Mouse (Mus musculus) hindbrain, embryonic 16.5 days (tissue): Measurements from ENCODE around the gene Best3. TPM values are rescaled to one million over a fixed set of nuclear protein-coding genes. Genes with fewer than 3 reads are reported as not detected.

Experiments used
- ATAC-seq: fragments of 200-750 bp; cut with Nextera tagmentation; 2 replicates; pipeline ENCODE4 v1.8.0; 2017; ENCODE audit warnings: moderate TSS enrichment, moderate library complexity
- H3K27ac ChIP-seq: fragments of 300-500 bp; sonication (generic); 2 replicates; pipeline ENCODE4 v1.5.1; 2014; ENCODE audit warnings: low read depth, mild to moderate bottlenecking, control low read depth, low read length, moderate library complexity
- H3K27me3 ChIP-seq: fragments of 300-500 bp; sonication (generic); replicated peaks from 2 replicates; pipeline ENCODE4 v1.6.1; 2014; ENCODE audit warnings: low read length; ENCODE audit not compliant: control insufficient read depth, insufficient read depth
- H3K36me3 ChIP-seq: fragments of 300-500 bp; sonication (generic); 2 replicates; pipeline ENCODE4 v1.6.1; 2014; ENCODE audit warnings: mild to moderate bottlenecking, low read length, moderate library complexity, mixed read lengths; ENCODE audit not compliant: control insufficient read depth, insufficient read depth
- H3K4me1 ChIP-seq: fragments of 300-500 bp; sonication (generic); 2 replicates; pipeline ENCODE4 v1.6.1; 2014; ENCODE audit warnings: low read depth, low read length; ENCODE audit not compliant: control insufficient read depth, insufficient read depth
- H3K4me2 ChIP-seq: fragments of 300-500 bp; sonication (generic); 2 replicates; pipeline ENCODE4 v1.6.1; 2014; ENCODE audit warnings: mild to moderate bottlenecking, low read length, control low read depth, moderate library complexity
- H3K4me3 ChIP-seq: fragments of 300-500 bp; sonication (generic); 2 replicates; pipeline ENCODE4 v1.5.1; 2014; ENCODE audit warnings: mild to moderate bottlenecking, low read length, control low read depth, moderate library complexity
- H3K9ac ChIP-seq: fragments of 300-500 bp; sonication (generic); 2 replicates; pipeline ENCODE4 v1.6.1; 2014; ENCODE audit warnings: low read depth, mild to moderate bottlenecking, control low read depth, low read length, moderate library complexity
- H3K9me3 ChIP-seq: fragments of 300-500 bp; sonication (generic); 2 replicates; pipeline ENCODE4 v1.6.1; 2014; ENCODE audit warnings: mild to moderate bottlenecking, low read length, moderate library complexity; ENCODE audit not compliant: control insufficient read depth
- WGBS: fragments of 180-500 bp; shearing (Covaris S2); extraction: QIAGEN DNeasy Blood & Tissue Kit; methylation state at CpG from one replicate; pipeline ENCODE4 v1.1.7; 2014; 5-methylcytosine and 5-hydroxymethylcytosine counted together
- polyA plus RNA-seq: library from polyadenylated mRNA; unstranded; fragments of >200 nt; fragmentation: Nextera tagmentation; extraction: Ambion mirVana; gene quantifications from 2 replicates; pipeline ENCODE4 v1.2.1, GENCODE M21; 2015

The Best3 gene
- polyA plus RNA-seq, 1 experiment from 2014 or later = 0.16 TPM

GRCm38 (mm10) chr10:117063254-117064021 is 77.3 kb downstream of the Best3 start, which contains the start of gene Cct2:
Cct2 (minus strand) TSS chr10:117063814.
- Histone ChIP-seq H3K9ac (peak within 1 kb of the TSS; percentile 76), H3K27ac (peak within 1 kb of the TSS; percentile 78), H3K4me3 (peak within 1 kb of the TSS; percentile 73), H3K27me3 (no peaks in the 10 kb centered on the region), H3K4me2 (peak within 1 kb of the TSS; percentile 64), H3K9me3 (no peaks in the 10 kb centered on the region), H3K4me1 (peaks cover 4% of the 10 kb centered on the region), H3K36me3 (peaks cover 32% of the 10 kb centered on the region)
- WGBS = under 1% methylated on average over 61 of the region's 68 CpGs
- ATAC-seq = peak; percentile 93

- H3K9ac ChIP-seq = peak overlapping the region; percentile 56; the same call in 1 of the 2 replicates
- WGBS = 4% methylated on average over 7 of the region's 7 CpGs
- peak; percentile 51 for ATAC-seq
Measured at GRCm38 (mm10) chr10:117064076-117064475, 78.0 kb downstream of the Best3 start.

GRCm38 (mm10) chr10:117069109-117069508 is 83.0 kb downstream of the Best3 start:
- no peak for ATAC-seq
- WGBS = 96% methylated on average over 3 of the region's 3 CpGs
- peaks cover 12% of the 10 kb centered on the region for H3K36me3 ChIP-seq
- H3K27me3 ChIP-seq = no peaks in the 10 kb centered on the region
- no peak overlapping the region for H3K4me3 ChIP-seq
- H3K4me2 ChIP-seq = no peak overlapping the region
- no peak overlapping the region for H3K27ac ChIP-seq
- no peaks in the 10 kb centered on the region for H3K4me1 ChIP-seq
- no peaks in the 10 kb centered on the region for H3K9me3 ChIP-seq
- H3K9ac ChIP-seq = no peak overlapping the region

More at GRCm38 (mm10) chr10:117064076-117064475, 78.0 kb downstream of the Best3 start:
- peak overlapping the region; percentile 75 for H3K27ac ChIP-seq
- peaks cover 27% of the 10 kb centered on the region for H3K36me3 ChIP-seq
- peak overlapping the region; percentile 73 for H3K4me3 ChIP-seq
- peak overlapping the region; percentile 64 for H3K4me2 ChIP-seq
- H3K27me3 ChIP-seq = no peaks in the 10 kb centered on the region
- H3K4me1 ChIP-seq = no peaks in the 10 kb centered on the region
- H3K9me3 ChIP-seq = no peaks in the 10 kb centered on the region

GRCm38 (mm10) chr10:117072191-117072888 is 86.2 kb downstream of the Best3 start:
- Histone ChIP-seq H3K4me1 (no peaks in the 10 kb centered on the region), H3K27me3 (no peaks in the 10 kb centered on the region), H3K27ac (no peak overlapping the region), H3K4me2 (no peak overlapping the region), H3K36me3 (peaks cover 25% of the 10 kb centered on the region), H3K4me3 (no peak overlapping the region), H3K9ac (no peak overlapping the region), H3K9me3 (no peaks in the 10 kb centered on the region)
- no peak for ATAC-seq
- WGBS = 94% methylated on average over 18 of the region's 18 CpGs

- no peak overlapping the region for H3K9ac ChIP-seq
- no peak overlapping the region for H3K4me3 ChIP-seq
- H3K27me3 ChIP-seq = no peaks in the 10 kb centered on the region
- H3K4me2 ChIP-seq = no peak overlapping the region
- H3K4me1 ChIP-seq = no peaks in the 10 kb centered on the region
- WGBS = 83% methylated on average over 7 of the region's 7 CpGs
- H3K27ac ChIP-seq = no peak overlapping the region
- peaks cover 26% of the 10 kb centered on the region for H3K36me3 ChIP-seq
- no peak for ATAC-seq
- H3K9me3 ChIP-seq = no peaks in the 10 kb centered on the region
Measured at GRCm38 (mm10) chr10:117073176-117073575, 87.1 kb downstream of the Best3 start.

Other genes starting within 250 kb of the Best3 start
- gene Myrfl, start 89.4 kb upstream of the Best3 start, polyA plus RNA-seq = 0.11 and 0.15 TPM in 2 replicates
- 45.2 and 46.6 TPM in 2 replicates for gene Rab3ip, start 35.5 kb upstream of the Best3 start, polyA plus RNA-seq
- not detected in 2 replicates for gene Gm10271, start 13.7 kb upstream of the Best3 start, polyA plus RNA-seq
- not detected in 2 replicates for gene Lrrc10, start 59.0 kb downstream of the Best3 start, polyA plus RNA-seq
- 244 and 245 TPM in 2 replicates for gene Cct2, start 77.5 kb downstream of the Best3 start, polyA plus RNA-seq
- gene Frs2, start 162.2 kb downstream of the Best3 start, polyA plus RNA-seq = 16.5 and 22.1 TPM in 2 replicates
- 82.9 and 83.3 TPM in 2 replicates for gene Yeats4, start 238.2 kb downstream of the Best3 start, polyA plus RNA-seq